Mouse (Mus musculus) adrenal gland, adult 2 months (tissue): ENCODE measurements at regions not wholly inside any gene's neighbourhood (a gene's known extent, or its start where the extent isn't known, plus 50 kb on each side); places are given as distances from the start of the nearest gene placed in this dataset.

Experiments used
- DNase-seq: peaks from one replicate; pipeline ENCODE4 v3.0.0; 2021

DNA sequence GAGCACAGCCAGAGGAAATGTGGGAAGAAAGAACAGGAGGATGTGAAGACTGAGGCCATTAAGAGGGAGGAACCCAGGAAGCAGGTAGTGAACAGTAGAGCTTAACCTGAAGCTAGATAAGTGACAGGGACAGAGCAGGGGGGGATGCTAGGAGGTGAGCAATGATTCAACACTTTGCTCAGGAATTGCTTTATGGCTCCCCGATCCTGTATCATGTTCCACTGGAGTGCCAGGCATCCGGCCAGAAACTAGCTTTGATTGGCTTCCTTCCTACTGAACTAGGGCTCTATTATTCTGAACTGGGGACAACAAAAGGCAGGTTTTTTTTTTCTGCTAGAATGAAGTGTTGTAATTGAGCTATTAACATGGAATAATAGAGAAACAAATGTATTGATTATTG, 493.1 kb upstream of the Fat3 start:
- DNase-seq, result no peak

- no peak for DNase-seq
Measured at GRCm38 (mm10) chr9:16988114-16988513, 487.0 kb upstream of the Fat3 start.

- peak; percentile 45 for DNase-seq
Measured at GRCm38 (mm10) chr9:16977321-16977720, 476.2 kb upstream of the Fat3 start.

GRCm38 (mm10) chr9:16970373-16970772, 469.3 kb upstream of the Fat3 start:
- DNase-seq, result no peak

GRCm38 (mm10) chr9:16933602-16934001, 432.5 kb upstream of the Fat3 start:
- peak; percentile 10 for DNase-seq

DNA sequence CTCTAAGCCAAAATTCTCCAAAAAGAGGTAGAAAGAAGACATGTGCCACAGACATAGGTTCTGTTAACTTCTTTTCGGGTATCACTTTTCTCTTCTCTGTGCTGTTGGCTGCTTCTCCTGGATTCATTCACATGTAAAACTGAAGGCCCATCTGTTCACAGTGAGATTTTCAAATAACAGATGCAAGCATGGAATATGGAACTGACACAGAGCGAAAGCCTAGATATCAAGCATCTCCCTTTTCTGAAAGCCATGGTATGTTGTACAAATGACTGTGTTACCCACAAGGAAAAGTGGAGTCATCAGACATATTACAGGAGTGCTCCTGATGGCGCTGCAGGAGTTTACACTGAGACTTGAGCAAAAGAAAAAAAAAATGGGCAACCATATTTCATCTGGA, 430.5 kb upstream of the Fat3 start:
- no peak for DNase-seq

DNA sequence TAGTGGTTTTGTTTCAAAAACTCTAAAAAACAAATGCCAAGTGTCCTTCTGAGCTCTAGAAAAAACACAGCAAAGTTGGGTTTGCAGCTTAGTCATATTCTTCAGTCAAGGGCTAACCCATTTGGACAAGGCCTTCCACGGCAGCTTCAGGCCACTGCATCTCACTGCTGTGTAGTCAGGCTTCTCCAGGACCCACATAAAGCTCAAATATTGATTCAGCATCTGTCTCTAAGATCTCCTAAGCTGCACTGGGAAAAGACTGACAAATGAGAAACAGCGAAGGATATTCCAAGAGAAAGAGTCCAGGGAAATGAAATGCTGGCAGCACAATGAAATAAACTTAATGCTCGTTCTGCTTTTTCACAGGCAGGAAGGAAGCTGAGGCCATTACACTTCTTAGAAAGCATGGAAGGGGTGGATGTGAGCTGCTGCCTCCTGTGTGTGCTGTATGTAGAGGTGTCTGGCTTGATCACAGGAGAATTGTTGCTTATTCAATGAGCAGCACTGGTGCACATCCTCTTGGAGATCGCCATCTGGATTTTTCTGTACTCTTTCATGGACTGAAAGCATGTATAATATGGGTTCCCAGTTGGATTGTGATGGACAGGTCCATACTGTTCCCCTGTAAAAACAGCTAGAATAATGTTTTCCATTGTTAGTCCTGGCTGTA, 425.4 kb upstream of the Fat3 start:
- DNase-seq, result peak; percentile 2

- no peak for DNase-seq
Measured at GRCm38 (mm10) chr9:16925279-16925678, 424.2 kb upstream of the Fat3 start.

DNA sequence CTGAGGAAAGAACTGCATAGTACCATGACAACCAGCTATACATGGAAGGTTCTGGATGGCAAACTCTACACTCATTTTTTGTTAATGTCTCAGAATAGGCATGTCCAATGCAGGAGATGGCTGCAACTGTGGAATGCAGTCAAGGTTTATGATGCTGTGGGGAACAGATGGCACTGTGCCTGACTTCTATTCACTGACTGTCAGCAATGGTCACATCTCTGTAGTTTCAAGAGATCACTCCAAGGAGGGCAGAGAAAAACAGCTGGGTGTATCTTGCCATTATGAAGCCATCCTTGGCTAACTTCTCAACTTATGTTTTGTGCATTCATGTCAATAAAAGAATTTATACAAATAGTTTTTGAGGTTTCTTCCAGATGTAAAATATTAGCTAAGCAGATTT, 405.1 kb upstream of the Fat3 start:
- DNase-seq, result no peak

DNA sequence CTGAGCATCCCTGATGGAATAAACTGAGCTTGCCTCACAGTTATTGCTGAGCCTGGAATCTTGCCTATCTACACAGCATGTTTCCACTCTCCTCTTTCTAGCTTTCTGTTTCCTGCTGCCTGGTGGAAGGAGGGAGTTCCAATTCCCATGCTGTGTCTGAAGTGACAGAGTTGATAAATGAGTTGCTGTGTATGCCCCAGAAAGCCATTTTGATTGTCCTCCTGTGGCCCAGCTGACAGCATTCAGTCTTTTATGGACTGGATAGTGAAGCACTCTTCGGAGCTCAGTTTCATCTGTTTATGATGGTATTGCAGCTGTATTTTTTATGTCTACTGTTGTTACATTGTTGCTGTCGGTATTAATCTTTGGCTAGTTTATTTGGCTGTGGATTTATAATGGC, 398.0 kb upstream of the Fat3 start:
- no peak for DNase-seq

DNA sequence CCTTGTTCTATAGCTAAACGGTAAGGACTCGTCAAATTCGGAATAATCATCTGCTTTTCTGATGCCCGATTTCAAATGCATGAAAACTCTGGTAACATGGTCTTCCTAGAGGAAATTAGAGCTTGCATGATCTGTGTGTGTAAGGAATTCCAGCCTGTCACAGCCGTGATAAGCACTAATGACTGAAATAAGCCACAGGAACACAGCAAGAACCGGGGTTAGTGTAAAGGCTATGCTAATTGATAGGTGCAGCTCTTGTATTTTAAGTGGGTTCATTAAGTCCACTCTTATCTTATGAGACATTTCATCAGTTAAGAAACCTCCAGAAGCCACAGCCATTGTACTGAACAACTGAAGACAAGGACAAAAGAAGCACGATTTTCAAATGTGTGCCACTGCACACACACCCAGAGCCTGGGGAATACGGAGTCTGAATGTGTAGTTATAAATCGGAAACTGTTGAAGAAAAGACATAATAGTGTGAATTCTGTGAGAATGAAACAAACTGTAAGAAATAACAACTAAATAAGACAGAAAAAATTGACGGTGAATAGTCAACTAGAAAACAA, 351.5 kb upstream of the Fat3 start:
- no peak for DNase-seq

GRCm38 (mm10) chr9:16808494-16808893, 307.4 kb upstream of the Fat3 start:
- no peak for DNase-seq

DNA sequence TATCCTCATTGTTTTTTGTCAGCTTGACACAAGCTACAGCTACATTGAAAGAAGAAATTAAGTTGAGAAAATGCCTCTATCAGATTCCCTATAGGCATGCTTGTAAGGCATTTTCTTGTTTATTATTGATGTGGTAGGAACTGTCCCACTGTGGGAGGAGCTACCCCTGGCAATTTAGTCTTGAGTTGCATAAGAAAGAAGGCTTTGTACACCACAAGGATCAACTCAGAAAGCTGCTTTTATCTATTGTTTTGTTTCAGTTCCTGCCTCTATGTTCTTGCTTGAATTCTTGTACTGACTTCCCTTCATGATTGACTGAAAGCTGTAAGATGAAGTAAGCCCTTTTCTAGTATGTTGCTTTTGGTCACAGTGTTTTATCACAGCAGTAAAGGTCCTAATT, 271.8 kb upstream of the Fat3 start:
- DNase-seq, result no peak

GRCm38 (mm10) chr9:16727653-16728052, 226.6 kb upstream of the Fat3 start:
- no peak for DNase-seq

- no peak for DNase-seq
Measured at GRCm38 (mm10) chr9:16702431-16702830, 201.3 kb upstream of the Fat3 start.

GRCm38 (mm10) chr9:16661527-16661926, 160.4 kb upstream of the Fat3 start:
- DNase-seq, result no peak

- no peak for DNase-seq
Measured at GRCm38 (mm10) chr9:16660940-16661339, 159.9 kb upstream of the Fat3 start.
